Mouse (Mus musculus) urinary bladder, postnatal 36 days (tissue): ENCODE data around the gene Trex2.

Experiments
- DNase-seq, 2 experiments: peaks; one replicate each; pipeline ENCODE4 v3.0.0; 2022; ENCODE audit warnings: low spot score in 2 of 2, mixed read lengths in 1 of 2

Trex2 gene

GRCm38 (mm10) chrX:73435252-73435651, at the start of gene Trex2:
TSS of gene Trex2 (minus strand) at chrX:73435344.
- DNase-seq, result peak; percentile 12 to 36

- no peak for DNase-seq
Measured at GRCm38 (mm10) chrX:73484870-73485269, 49.7 kb upstream of the Trex2 start.

- no peak for DNase-seq
Measured at GRCm38 (mm10) chrX:73484076-73484475, 48.9 kb upstream of the Trex2 start.

GRCm38 (mm10) chrX:73483484-73483810, 48.3 kb upstream of the Trex2 start, which contains the start of gene Bgn:
TSS of gene Bgn (plus strand) at chrX:73483602.
- DNase-seq, result no peak

GRCm38 (mm10) chrX:73482643-73483483, 47.7 kb upstream of the Trex2 start:
- no peak for DNase-seq

GRCm38 (mm10) chrX:73480334-73480733, 45.2 kb upstream of the Trex2 start:
- no peak for DNase-seq

- no peak for DNase-seq
Measured at GRCm38 (mm10) chrX:73479656-73480055, 44.5 kb upstream of the Trex2 start.

GRCm38 (mm10) chrX:73477500-73477899, 42.4 kb upstream of the Trex2 start:
- DNase-seq, result no peak

- no peak for DNase-seq
Measured at GRCm38 (mm10) chrX:73476621-73477020, 41.5 kb upstream of the Trex2 start.

- DNase-seq, result no peak
Measured at GRCm38 (mm10) chrX:73475658-73476256, 40.6 kb upstream of the Trex2 start.

GRCm38 (mm10) chrX:73474340-73475165, 39.4 kb upstream of the Trex2 start:
- no peak for DNase-seq

- no peak for DNase-seq
Measured at GRCm38 (mm10) chrX:73471764-73472163, 36.6 kb upstream of the Trex2 start.

- DNase-seq, result no peak
Measured at GRCm38 (mm10) chrX:73468752-73469151, 33.6 kb upstream of the Trex2 start.

GRCm38 (mm10) chrX:73468330-73468729, 33.2 kb upstream of the Trex2 start:
- DNase-seq, result no peak

GRCm38 (mm10) chrX:73467446-73468241, 32.5 kb upstream of the Trex2 start:
- DNase-seq, result peak in 1 of 2 experiments; percentile 41

GRCm38 (mm10) chrX:73465483-73466186, 30.5 kb upstream of the Trex2 start:
- peak in 1 of 2 experiments; percentile 55 for DNase-seq

GRCm38 (mm10) chrX:73460792-73461191, 25.6 kb upstream of the Trex2 start:
- DNase-seq, result no peak

- DNase-seq, result peak; percentile 77 to 90
Measured at GRCm38 (mm10) chrX:73458877-73459392, 23.8 kb upstream of the Trex2 start, which contains the start of gene Haus7. TSS of gene Haus7 (minus strand) at chrX:73459044.

- peak; percentile 28 to 47 for DNase-seq
Measured at GRCm38 (mm10) chrX:73451949-73452348, 16.8 kb upstream of the Trex2 start.

GRCm38 (mm10) chrX:73441428-73441827, 6.3 kb upstream of the Trex2 start:
- no peak for DNase-seq
